Mouse (Mus musculus) kidney, postnatal 0 days (tissue): Measurements from ENCODE around the gene Gm44790. TPM values are rescaled to one million over a fixed set of nuclear protein-coding genes. Genes with fewer than 3 reads are reported as not detected.

Experiments used
- ATAC-seq: fragments of 200-750 bp; cut with Nextera tagmentation; replicated peaks from 2 replicates; pipeline ENCODE4 v1.8.0; 2017; ENCODE audit warnings: low read depth, moderate number of reproducible peaks, moderate TSS enrichment, moderate library complexity; ENCODE audit not compliant: low FRiP score
- DNase-seq: peaks from one replicate; pipeline ENCODE4 v3.0.0-alpha.2; 2016; ENCODE audit warnings: low spot score
- H3K27ac ChIP-seq: fragments of 300-500 bp; sonication (generic); 2 replicates; pipeline ENCODE4 v1.5.1; 2014; ENCODE audit warnings: mild to moderate bottlenecking
- H3K27me3 ChIP-seq: fragments of 300-500 bp; sonication (generic); 2 replicates; pipeline ENCODE4 v1.6.1; 2014; ENCODE audit warnings: low read length, mixed read lengths; ENCODE audit not compliant: insufficient read depth
- H3K36me3 ChIP-seq: fragments of 300-500 bp; sonication (generic); 2 replicates; pipeline ENCODE4 v1.6.1; 2014; ENCODE audit warnings: low read length, mixed read lengths; ENCODE audit not compliant: insufficient read depth
- H3K4me1 ChIP-seq: fragments of 300-500 bp; sonication (generic); replicated peaks from 2 replicates; pipeline ENCODE4 v1.6.1; 2014; ENCODE audit warnings: antibody characterized with exemption, low read length, mixed read lengths; ENCODE audit not compliant: insufficient read depth
- H3K4me2 ChIP-seq: fragments of 300-500 bp; sonication (generic); 2 replicates; pipeline ENCODE4 v1.6.1; 2014; ENCODE audit warnings: mild to moderate bottlenecking, low read length, moderate library complexity, mixed read lengths
- H3K4me3 ChIP-seq: fragments of 300-500 bp; sonication (generic); replicated peaks from 2 replicates; pipeline ENCODE4 v1.5.1; 2014; ENCODE audit warnings: low read depth, low read length
- H3K9ac ChIP-seq: fragments of 300-500 bp; sonication (generic); 2 replicates; pipeline ENCODE4 v1.6.1; 2014; ENCODE audit warnings: low read depth, low read length
- H3K9me3 ChIP-seq: fragments of 300-500 bp; sonication (generic); replicated peaks from 2 replicates; pipeline ENCODE4 v1.6.1; 2016; ENCODE audit warnings: low read length, inconsistent platforms, mixed read lengths
- CTCF ChIP-seq: IDR thresholded peaks from 2 replicates; pipeline ENCODE4 v1.5.1; 2016; ENCODE audit warnings: antibody characterized with exemption, low read depth, mild to moderate bottlenecking, moderate library complexity
- whole genome bisulfite sequencing: fragments of 180-500 bp; shearing (Covaris S2); extraction: QIAGEN DNeasy Blood & Tissue Kit; methylation state at CpG from one replicate; pipeline ENCODE4 v1.1.7; 2014; 5-methylcytosine and 5-hydroxymethylcytosine counted together
- polyA plus RNA-seq: library from polyadenylated mRNA; unstranded; fragments of >200 nt; fragmentation: Nextera tagmentation; extraction: Ambion mirVana; gene quantifications from 2 replicates; pipeline ENCODE4 v1.2.1, GENCODE M21; 2015

The Gm44790 gene
- polyA plus RNA-seq, 1 experiment from 2014 or later, result not detected

GRCm38 (mm10) chr6:86475462-86476167 lies 49.2 kb downstream of the Gm44790 start:
- Histone ChIP-seq H3K9ac (no peak overlapping the region), H3K9me3 (no peaks in the 10 kb centered on the region), H3K27me3 (no peaks in the 10 kb centered on the region), H3K4me3 (no peak overlapping the region), H3K36me3 (no peaks in the 10 kb centered on the region), H3K27ac (peak overlapping the region; percentile 68), H3K4me1 (peaks cover 31% of the 10 kb centered on the region), H3K4me2 (no peak overlapping the region)
- TF ChIP-seq CTCF, result no peak
- ATAC-seq (no peak), DNase-seq (peak; percentile 78)
- 29% methylated on average over 9 of the region's 9 CpGs for WGBS

GRCm38 (mm10) chr6:86476931-86477330 lies 50.5 kb downstream of the Gm44790 start:
- no peak for TF ChIP-seq CTCF
- Histone ChIP-seq H3K27me3 (no peaks in the 10 kb centered on the region), H3K4me1 (peaks cover 37% of the 10 kb centered on the region), H3K36me3 (no peaks in the 10 kb centered on the region), H3K4me2 (no peak overlapping the region), H3K4me3 (no peak overlapping the region), H3K9me3 (no peaks in the 10 kb centered on the region), H3K9ac (no peak overlapping the region), H3K27ac (0 out of 2 replicates have a peak overlapping the region, but pooled peaks have one; percentile 2)
- DNase-seq, result no peak
- ATAC-seq, result no peak
- WGBS, result 65% methylated on average over 5 of the region's 5 CpGs

GRCm38 (mm10) chr6:86479311-86479710 lies 52.9 kb downstream of the Gm44790 start:
- H3K9me3 ChIP-seq, result no peaks in the 10 kb centered on the region
- TF ChIP-seq CTCF, result no peak
- no peak overlapping the region for H3K4me3 ChIP-seq
- ATAC-seq, result peak; percentile 16; the same call in 1 of the 2 replicates
- peaks cover 29% of the 10 kb centered on the region for H3K4me1 ChIP-seq
- peak overlapping the region; percentile 92 for H3K27ac ChIP-seq
- DNase-seq, result peak; percentile 63
- WGBS, result 55% methylated on average over 3 of the region's 3 CpGs
- no peak overlapping the region for H3K4me2 ChIP-seq
- H3K36me3 ChIP-seq, result no peaks in the 10 kb centered on the region
- H3K27me3 ChIP-seq, result no peaks in the 10 kb centered on the region
- no peak overlapping the region for H3K9ac ChIP-seq

- no peaks in the 10 kb centered on the region for H3K27me3 ChIP-seq
- TF ChIP-seq CTCF, result no peak
- peak overlapping the region; percentile 56; the same call in 1 of the 2 replicates for H3K4me2 ChIP-seq
- H3K27ac ChIP-seq, result peak overlapping the region; percentile 92
- no peak for ATAC-seq
- no peaks in the 10 kb centered on the region for H3K9me3 ChIP-seq
- H3K4me3 ChIP-seq, result 0 out of 2 replicates have a peak overlapping the region, but pooled peaks have one; percentile 25
- no peaks in the 10 kb centered on the region for H3K36me3 ChIP-seq
- peaks cover 29% of the 10 kb centered on the region for H3K4me1 ChIP-seq
- no peak overlapping the region; the same call in 1 of the 2 replicates for H3K9ac ChIP-seq
- DNase-seq, result peak; percentile 58
Observed at GRCm38 (mm10) chr6:86479816-86480188, 53.3 kb downstream of the Gm44790 start.

GRCm38 (mm10) chr6:86480189-86480831 lies 53.9 kb downstream of the Gm44790 start:
- TF ChIP-seq CTCF, result no peak
- no peaks in the 10 kb centered on the region for H3K9me3 ChIP-seq
- ATAC-seq (peak; percentile 36; the same call in 1 of the 2 replicates), DNase-seq (peak; percentile 91)
- no peaks in the 10 kb centered on the region for H3K36me3 ChIP-seq
- H3K4me3 ChIP-seq, result peak overlapping the region; percentile 25
- H3K27me3 ChIP-seq, result no peaks in the 10 kb centered on the region
- peak overlapping the region; percentile 56 for H3K4me2 ChIP-seq
- H3K27ac ChIP-seq, result peak overlapping the region; percentile 92
- 7% methylated on average over 9 of the region's 9 CpGs for whole genome bisulfite sequencing
- peak overlapping the region; percentile 60 for H3K9ac ChIP-seq
- peaks cover 29% of the 10 kb centered on the region for H3K4me1 ChIP-seq

GRCm38 (mm10) chr6:86481871-86482270 lies 55.4 kb downstream of the Gm44790 start:
- Histone ChIP-seq H3K36me3 (no peaks in the 10 kb centered on the region), H3K9ac (no peak overlapping the region), H3K27me3 (no peaks in the 10 kb centered on the region), H3K4me2 (no peak overlapping the region), H3K4me3 (no peak overlapping the region), H3K4me1 (peaks cover 24% of the 10 kb centered on the region), H3K27ac (no peak overlapping the region), H3K9me3 (no peaks in the 10 kb centered on the region)
- 94% methylated on average over 5 of the region's 5 CpGs for WGBS
- no peak for TF ChIP-seq CTCF
- DNase-seq, result no peak
- ATAC-seq, result no peak
